Mouse (Mus musculus) E14TG2a.4 (cell line): Measurements from ENCODE around the gene Mia.

Source experiments
- CTCF ChIP-seq: conservative IDR thresholded peaks from 2 replicates; pipeline ENCODE4 v1.5.1; 2014; ENCODE audit warnings: low read length
- NANOG ChIP-seq: IDR thresholded peaks from 2 replicates; pipeline ENCODE4 v1.6.1; 2014; ENCODE audit warnings: borderline replicate concordance, low read length, mixed read lengths
- POU5F1 ChIP-seq: IDR thresholded peaks from 2 replicates; pipeline ENCODE4 v1.6.1; 2014; ENCODE audit warnings: low read length, borderline replicate concordance

- TF ChIP-seq CTCF: no peak
- TF ChIP-seq POU5F1: no peak
- TF ChIP-seq NANOG: no peak
Observed at GRCm38 (mm10) chr7:27162780-27163449, 18.0 kb downstream of the Mia start.
